Mouse (Mus musculus): ENCODE measurements around the gene Utp20.

Gene Utp20

GRCm38 (mm10) chr10:88714744-88715143, 111.9 kb downstream of the Utp20 start:
- DNase-seq, result no peak

GRCm38 (mm10) chr10:88712359-88712758, 114.2 kb downstream of the Utp20 start:
- no peak for DNase-seq

- no peak for DNase-seq
Measured at GRCm38 (mm10) chr10:88708671-88709523, 117.7 kb downstream of the Utp20 start.

- DNase-seq, result no peak
Measured at GRCm38 (mm10) chr10:88700938-88701337, 125.7 kb downstream of the Utp20 start.

All from cerebellum, adult 18-20 months (tissue).